Comparison of ENCODE assay signal across 11 mouse cellular contexts in the genomic region with DNA sequence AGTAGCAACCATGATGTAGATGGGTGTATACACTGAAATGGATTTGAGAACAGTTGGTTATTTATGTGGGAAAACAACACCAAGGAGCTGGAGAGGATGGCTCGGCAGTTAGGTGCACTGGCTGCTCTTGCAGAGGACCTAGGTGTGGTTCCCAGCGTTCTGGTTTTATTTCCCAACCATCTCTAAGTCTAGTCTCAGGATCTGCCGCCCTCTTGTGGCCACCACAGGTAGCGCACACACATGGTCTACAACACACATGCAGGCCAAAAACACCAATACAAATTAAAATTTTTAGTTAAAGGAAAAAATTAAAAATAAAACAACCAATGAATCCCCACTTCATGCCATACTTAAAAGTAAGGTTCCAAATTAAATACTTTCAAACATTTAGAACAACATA. TPM values are rescaled to one million over a fixed set of nuclear protein-coding genes. Genes with fewer than 3 reads are reported as not detected.
A peak's percentile ranks its signal among the peaks of the same experiment; 100 is the strongest.
DNase-seq lines count a peak whose midpoint lies in the region; ATAC-seq and TF ChIP-seq lines count a peak whose summit lies in the region.
"Had no signal": no experiment of that assay in that cellular context is flagged by ENCODE, and none has a peak within 500 bp of the region (broad histone marks: within the 10 kb centered on the region; RNA-seq: fewer than 3 reads in every experiment).

No protein-coding gene starts in this region.

- ATAC-seq in megakaryocyte progenitor cell, adult 5-6 weeks (replicated peaks; ENCODE audit: poor library complexity), result no peak

- DNase-seq in cerebellum, postnatal 10 days, result peak; percentile 23 to 38
- DNase-seq in cerebellum, adult 11-12 months, result no peak
- no peak for DNase-seq in lung, adult 2 months
- no peak for DNase-seq in lung, postnatal 25 days (ENCODE audit: low spot score)
- peak; percentile 67 for DNase-seq in ZHBTc4 (ENCODE audit: low read depth, low spot score)
- peak; percentile 31 for DNase-seq in testis, postnatal 14 days (ENCODE audit: low spot score)
- no peak for DNase-seq in ovary, postnatal 14 days (ENCODE audit: low spot score)
- DNase-seq: cerebellum, adult 9-11 months; lung, postnatal 36 days had no signal

- peak; percentile 23; the same call in 1 of the 2 replicates for TF ChIP-seq CTCF in lung, adult 2 months (IDR thresholded peaks at IDR 0.05; ENCODE audit: insufficient read depth, low read length)

- no peak for TF ChIP-seq POLR2A in lung, adult 2 months (IDR thresholded peaks at IDR 0.05; ENCODE audit: borderline replicate concordance, extremely low read depth, low read depth, low read length)

- no peaks in the 10 kb centered on the region for H3K4me1 ChIP-seq in lung, adult 2 months (ENCODE audit: control insufficient read depth, insufficient read depth, low read length)
- H3K4me1 ChIP-seq: embryonic facial prominence, embryonic 15.5 days had no signal

- WGBS in lung, adult 2 months, result 87% methylated on average over 4 of the region's 4 CpGs

- no peak overlapping the region for H3K4me3 ChIP-seq in lung, adult 2 months (replicated peaks; ENCODE audit: extremely low read depth, low read depth, low read length)
- H3K4me3 ChIP-seq: embryonic facial prominence, embryonic 15.5 days had no signal

RNA-seq across cellular contexts. Expression of a gene that starts 27.0 kb away (rescaled TPM):
- 16.9 and 23.4 TPM in 2 replicates for polyA plus RNA-seq in lung, adult 2 months (2012; rRNA removed)
- 13.2 and 17.7 TPM in 2 replicates for total RNA-seq in megakaryocyte progenitor cell, adult 5-6 weeks (2015)
- 7.0 TPM in 2 replicates for total RNA-seq in megakaryocyte progenitor cell, adult 5-6 weeks (2017)

Comparison
In these comparisons a context has a peak if more than half of its experiments do, and no peak if none do; other contexts are left out.
1. DNase-seq: peak in cerebellum, postnatal 10 days (2 of 2), ZHBTc4 (single experiment) and testis, postnatal 14 days (single experiment); none in cerebellum, adult 11-12 months (single experiment), lung, adult 2 months (single experiment), lung, postnatal 25 days (single experiment) and ovary, postnatal 14 days (single experiment).